Mouse (Mus musculus) cortical plate, adult 2 months (tissue): Measurements from ENCODE around the gene Thada. TPM values are rescaled to one million over a fixed set of nuclear protein-coding genes. Genes with fewer than 3 reads are reported as not detected.
A peak's percentile ranks its signal among the peaks of the same experiment; 100 is the strongest.

Source experiments
- H3K27ac ChIP-seq: fragments of 200-500 bp; 2 replicates; pipeline ENCODE4 v1.5.1; 2012; ENCODE audit warnings: low read length, control low read depth, inconsistent platforms; ENCODE audit not compliant: insufficient read depth
- H3K4me1 ChIP-seq: fragments of 200-500 bp; 2 replicates; pipeline ENCODE4 v1.6.1; 2011; ENCODE audit warnings: low read length; ENCODE audit not compliant: control insufficient read depth, insufficient read depth
- H3K4me3 ChIP-seq: fragments of 200-500 bp; 2 replicates; pipeline ENCODE4 v1.5.1; 2011; ENCODE audit warnings: mild to moderate bottlenecking, low read length, control low read depth; ENCODE audit not compliant: insufficient read depth
- CTCF ChIP-seq: fragments of 200-500 bp; IDR thresholded peaks from 2 replicates; pipeline ENCODE4 v1.5.1; 2011; ENCODE audit warnings: mild to moderate bottlenecking, control low read depth, low read length; ENCODE audit not compliant: insufficient read depth; ENCODE audit errors: extremely low read depth
- POLR2A ChIP-seq: fragments of 200-500 bp; IDR thresholded peaks from 2 replicates; pipeline ENCODE4 v1.6.1; 2011; ENCODE audit warnings: mild to moderate bottlenecking, low read length, control low read depth; ENCODE audit not compliant: insufficient read depth; ENCODE audit errors: extremely low read depth
- polyA plus RNA-seq: library from polyadenylated mRNA; depleted of rRNA; stranded (reverse); fragments of >200 nt; gene quantifications from 2 replicates; pipeline ENCODE4 v1.2.3, GENCODE M21; 2012

The Thada gene
- polyA plus RNA-seq, 1 experiment = 5.2 TPM

DNA sequence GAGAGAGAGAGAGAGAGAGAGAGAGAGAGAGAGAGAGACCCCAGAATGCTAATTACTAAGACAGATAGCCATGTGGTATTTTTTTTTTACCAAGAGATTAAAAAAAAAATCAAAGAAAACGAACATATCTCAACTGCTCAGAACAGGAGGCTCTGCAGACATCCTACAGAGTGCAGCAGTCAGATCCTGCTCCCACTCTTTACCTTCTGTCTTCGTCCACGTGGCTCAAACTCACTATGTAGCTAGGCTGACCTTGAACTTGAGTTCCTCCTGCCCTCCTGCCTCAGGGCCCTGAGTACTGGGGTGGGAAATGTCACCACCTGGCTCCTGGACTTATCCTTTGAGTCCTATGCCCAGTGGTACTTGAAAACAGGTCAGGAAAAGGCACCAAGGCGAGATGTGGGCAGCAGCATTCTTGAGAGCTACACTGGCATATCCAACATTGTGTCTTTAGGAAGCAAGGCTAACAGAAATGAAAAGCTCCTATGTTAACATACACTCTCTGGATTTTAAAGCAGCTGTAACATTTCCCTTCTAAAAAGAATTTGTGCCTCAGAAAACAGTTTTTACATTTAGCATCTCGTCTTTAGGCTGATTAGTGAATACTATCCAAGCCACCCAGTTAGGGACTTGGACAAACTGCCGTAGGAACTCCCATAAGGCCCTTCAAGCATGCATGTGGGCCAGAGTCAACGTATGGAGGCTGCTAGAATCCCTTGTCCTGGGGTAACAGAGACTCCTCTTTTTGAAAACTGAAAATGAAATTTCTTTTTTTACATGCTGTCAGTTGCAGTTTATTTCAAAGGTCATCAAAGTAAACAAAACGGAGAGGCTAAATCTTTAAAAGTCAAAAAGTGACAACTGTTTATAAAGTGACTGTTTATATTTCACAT is 183.4 kb downstream of the Thada start:
- H3K4me1 ChIP-seq = peaks cover 3% of the 10 kb centered on the region
- TF ChIP-seq CTCF (no peak), POLR2A (no peak)
- H3K27ac ChIP-seq = no peak overlapping the region
- no peak overlapping the region for H3K4me3 ChIP-seq

DNA sequence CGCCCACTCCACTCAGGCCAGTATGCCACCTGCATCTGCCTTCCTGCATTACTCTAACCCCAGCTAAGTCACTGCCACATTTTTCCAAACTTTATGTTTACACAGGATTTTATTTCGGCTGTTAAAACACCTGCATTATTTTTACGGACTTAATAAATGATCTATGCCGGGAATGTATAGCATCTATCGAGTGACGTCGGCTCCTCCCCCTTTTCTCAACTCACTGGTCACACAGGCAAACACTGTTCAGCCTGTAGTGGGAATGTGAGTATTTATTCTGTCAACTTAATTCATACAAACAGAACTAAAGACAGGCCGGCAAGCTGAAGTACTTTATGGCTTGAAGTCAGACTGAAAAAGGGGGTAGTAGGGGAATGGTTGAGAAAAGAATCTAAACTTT is 187.0 kb downstream of the Thada start:
- H3K27ac ChIP-seq = no peak overlapping the region
- H3K4me1 ChIP-seq = peaks cover 3% of the 10 kb centered on the region
- no peak for TF ChIP-seq POLR2A

DNA sequence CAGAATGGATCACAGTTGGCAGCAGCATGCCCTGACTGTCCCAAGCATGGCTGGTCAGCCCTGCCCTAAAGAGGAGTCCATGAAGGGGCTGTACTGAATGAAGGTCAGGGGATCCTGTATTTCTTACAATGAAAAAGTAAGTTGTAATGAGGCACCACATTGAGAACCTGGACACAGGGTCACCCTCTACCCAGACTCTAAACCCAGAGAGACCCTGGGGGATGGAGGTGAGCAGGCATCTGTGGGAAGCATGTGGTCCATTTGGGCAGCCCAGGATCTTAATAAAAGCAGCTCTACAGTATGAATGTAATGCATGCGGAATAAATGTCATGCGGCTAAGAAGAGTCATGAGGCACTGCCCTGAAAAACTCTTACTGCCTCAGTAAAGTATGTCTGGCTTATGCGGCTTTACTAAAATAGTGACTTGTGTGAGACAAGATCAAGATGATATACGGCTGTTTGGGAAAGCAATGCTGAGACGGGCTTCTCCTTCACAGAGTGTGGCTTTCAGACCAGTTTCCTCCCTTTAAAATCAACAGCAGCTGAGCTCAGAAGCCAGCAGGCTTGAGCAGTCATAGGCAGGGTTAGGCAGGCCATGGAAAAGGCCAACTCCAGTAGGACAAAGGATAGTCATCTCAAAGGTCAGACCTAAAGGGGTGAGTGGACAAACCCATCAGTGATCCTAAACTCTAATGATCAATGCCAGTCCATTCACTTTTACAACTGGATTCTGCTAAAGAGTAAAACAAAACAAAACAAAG is 187.6 kb downstream of the Thada start:
- no peak overlapping the region for H3K27ac ChIP-seq
- peaks cover 3% of the 10 kb centered on the region for H3K4me1 ChIP-seq
- TF ChIP-seq CTCF (no peak), POLR2A (no peak)
- no peak overlapping the region for H3K4me3 ChIP-seq

More for the DNA sequence above, 187.0 kb downstream of the Thada start:
- no peak overlapping the region for H3K4me3 ChIP-seq

DNA sequence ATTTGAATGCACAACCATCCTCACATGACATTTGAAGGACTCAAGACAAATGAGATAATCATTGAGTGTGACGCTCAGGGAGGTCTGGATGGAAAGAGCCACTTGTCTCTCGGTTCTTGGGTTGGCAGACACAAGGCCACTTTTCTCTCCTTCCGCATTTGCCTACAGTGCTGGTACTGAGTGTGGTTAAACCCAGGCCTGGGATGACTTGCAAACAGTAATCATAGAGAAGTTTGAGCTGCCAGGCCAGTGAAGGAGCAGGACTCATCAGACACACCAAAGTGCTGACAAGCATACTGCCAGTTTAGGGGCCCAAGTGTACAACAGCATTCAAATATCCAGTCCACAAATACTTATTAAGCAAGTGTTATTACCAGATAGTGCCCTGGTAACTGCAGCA is 191.0 kb downstream of the Thada start:
- Histone ChIP-seq H3K27ac (no peak overlapping the region), H3K4me1 (peaks cover 8% of the 10 kb centered on the region), H3K4me3 (no peak overlapping the region)
- TF ChIP-seq CTCF = no peak
- no peak for TF ChIP-seq POLR2A

DNA sequence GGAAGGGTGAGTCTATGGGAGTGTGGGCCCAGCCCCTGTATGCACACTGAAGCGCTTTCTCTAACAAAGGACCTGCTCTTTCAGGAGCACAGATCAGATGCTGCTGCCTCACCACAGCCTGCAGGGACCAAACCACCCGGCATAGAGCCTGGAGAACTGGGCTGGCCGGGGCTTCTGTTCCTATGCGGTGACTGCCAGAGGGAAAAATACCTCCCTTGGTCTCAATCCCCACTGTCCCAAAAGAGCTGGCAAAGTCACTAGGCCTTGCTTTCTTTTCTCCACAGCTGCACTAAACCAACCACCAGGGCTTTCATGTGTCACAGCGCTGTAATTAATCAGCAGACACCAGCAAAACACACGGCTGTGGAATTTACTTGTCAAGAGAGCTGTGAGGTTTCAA is 191.8 kb downstream of the Thada start:
- TF ChIP-seq POLR2A (no peak), CTCF (no peak)
- Histone ChIP-seq H3K4me3 (no peak overlapping the region), H3K4me1 (peaks cover 8% of the 10 kb centered on the region), H3K27ac (no peak overlapping the region)

DNA sequence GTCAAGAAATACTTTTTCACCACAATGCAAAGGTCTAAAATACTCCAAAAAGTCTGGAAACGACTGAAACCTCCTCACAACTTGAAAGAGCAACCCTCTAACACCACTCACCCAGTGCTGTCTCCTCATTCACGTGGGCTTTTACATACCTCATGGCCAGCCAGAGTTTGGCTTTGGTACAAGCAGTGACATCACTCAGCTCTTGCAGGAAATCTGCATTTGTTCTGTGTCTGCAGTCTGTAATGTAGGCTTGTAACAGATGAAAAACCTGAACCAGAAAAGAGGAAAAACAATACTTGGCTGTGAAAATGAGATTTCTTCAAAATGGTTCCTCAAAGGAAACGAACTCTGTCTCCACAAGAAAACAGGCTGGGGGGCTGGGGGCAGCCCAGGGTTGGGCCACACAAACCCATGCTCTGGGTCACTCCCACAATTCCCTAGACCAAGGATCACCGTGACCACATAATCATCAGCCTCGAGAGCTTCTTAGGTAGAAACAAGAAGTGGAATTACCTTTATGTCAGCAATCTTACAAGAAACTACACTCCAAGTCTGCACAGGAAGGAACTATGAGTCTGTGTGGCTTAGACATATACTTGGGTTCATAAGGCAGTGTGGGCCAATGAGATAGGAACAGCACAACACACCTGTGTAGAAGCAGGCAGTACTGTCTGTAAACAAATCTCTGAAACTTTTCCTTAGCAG is 193.3 kb downstream of the Thada start:
- H3K4me1 ChIP-seq = peaks cover 8% of the 10 kb centered on the region
- no peak overlapping the region for H3K4me3 ChIP-seq
- H3K27ac ChIP-seq = peak overlapping the region; percentile 35; the same call in 1 of the 2 replicates
- TF ChIP-seq POLR2A (no peak), CTCF (no peak)

DNA sequence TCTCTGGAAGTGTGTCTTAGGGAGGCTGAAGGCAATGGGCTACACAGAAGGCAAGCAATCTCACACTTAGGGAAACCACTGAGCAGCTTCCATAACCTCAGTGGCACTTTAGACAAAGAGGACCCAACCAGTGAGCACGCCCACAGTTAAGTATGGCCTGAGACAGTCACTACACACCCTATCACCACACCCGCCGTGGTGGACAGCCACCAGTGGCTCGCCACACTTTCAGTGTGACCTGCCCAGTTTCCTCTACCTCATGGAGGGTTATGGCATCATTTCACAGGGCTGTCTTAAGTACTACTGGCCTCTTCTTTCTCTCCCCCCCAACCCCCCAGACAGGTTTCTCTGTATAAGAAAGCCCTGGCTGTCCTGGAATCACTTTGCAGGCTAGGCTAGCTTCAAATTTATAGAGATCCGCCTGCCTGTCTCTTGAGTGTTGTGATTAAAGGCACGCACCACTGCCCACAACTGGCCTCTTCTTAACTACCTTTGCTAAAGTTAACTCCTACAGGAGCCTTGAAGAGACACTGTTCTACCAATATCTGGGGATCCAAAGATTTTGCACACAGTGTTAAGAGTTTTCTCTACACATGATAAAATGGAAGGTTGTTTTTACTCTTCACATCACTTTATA is 194.3 kb downstream of the Thada start:
- Histone ChIP-seq H3K27ac (no peak overlapping the region), H3K4me3 (no peak overlapping the region), H3K4me1 (peaks cover 8% of the 10 kb centered on the region)
- TF ChIP-seq POLR2A = no peak
- no peak for TF ChIP-seq CTCF

DNA sequence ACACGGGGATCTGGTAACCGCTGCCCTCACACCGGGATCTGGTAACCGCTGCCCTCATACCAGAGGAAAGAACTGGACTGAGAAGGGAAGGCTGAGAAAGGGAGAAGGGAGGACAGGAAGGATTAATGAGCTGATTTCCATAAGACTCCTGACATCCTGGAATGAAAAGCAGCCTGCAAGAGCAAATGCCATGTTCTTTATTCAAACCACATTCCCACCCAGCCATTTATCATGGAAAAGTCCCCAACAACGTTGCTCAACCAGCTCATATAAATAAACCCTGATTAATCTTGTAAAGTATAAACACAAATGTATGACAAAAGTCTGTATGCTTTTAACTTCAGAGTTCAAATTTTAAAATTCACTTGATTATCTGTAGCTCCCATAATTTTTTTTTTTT is 196.3 kb downstream of the Thada start:
- H3K4me3 ChIP-seq = no peak overlapping the region
- peaks cover 8% of the 10 kb centered on the region for H3K4me1 ChIP-seq
- no peak for TF ChIP-seq CTCF
- no peak for TF ChIP-seq POLR2A
- H3K27ac ChIP-seq = no peak overlapping the region

DNA sequence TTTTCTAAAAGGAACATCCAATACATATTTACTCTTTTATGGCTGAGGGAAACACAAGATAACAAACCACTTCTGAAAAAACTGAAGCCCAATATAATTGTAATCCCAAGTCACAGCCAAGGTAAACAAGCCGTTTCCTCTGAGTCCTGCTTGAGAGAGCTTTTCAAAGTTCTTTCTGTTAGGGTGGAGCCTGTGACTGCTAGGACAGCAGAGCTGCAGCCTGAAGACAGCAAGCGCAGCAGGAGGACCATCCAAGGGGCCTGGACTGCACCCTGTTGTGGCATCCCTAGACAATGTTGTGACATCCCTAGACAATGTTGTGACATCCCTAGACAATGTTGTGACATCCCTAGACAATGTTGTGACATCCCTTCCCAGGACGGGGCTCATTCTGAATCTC is 197.6 kb downstream of the Thada start:
- Histone ChIP-seq H3K4me3 (no peak overlapping the region), H3K4me1 (peaks cover 12% of the 10 kb centered on the region; the same call in 1 of the 2 replicates), H3K27ac (no peak overlapping the region)
- TF ChIP-seq POLR2A = no peak
- TF ChIP-seq CTCF = no peak
